Mouse (Mus musculus): ENCODE measurements around the gene Prrt1.

The Prrt1 gene

GRCm38 (mm10) chr17:34629221-34629751 is at the start of gene Prrt1:
Gene Prrt1, plus strand, starts transcription at chr17:34629533.
- DNase-seq: peak in 1 of 2 experiments; percentile 48

GRCm38 (mm10) chr17:34582528-34582927 is 46.8 kb upstream of the Prrt1 start:
- no peak for DNase-seq

GRCm38 (mm10) chr17:34583397-34583796 is 45.9 kb upstream of the Prrt1 start:
- DNase-seq: no peak

DNA sequence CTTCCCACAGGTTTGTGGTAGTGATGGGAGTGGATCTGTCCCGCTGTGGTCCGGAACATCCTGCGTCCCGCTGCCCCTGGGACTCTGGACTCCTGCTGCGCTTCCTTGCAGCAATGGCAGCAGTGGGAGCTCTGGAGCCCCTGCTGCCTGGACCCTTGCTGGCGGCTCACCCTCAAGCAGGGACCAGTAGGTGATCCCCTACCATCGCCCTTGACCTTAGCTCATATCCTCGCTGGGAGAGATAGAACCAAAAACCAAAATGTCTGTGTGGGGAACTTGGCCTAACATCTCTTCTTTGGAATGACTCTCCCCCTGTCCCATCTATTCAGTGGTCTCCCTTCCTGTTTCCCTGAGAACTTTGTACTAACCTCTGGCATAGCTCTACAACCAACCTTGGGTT is 45.5 kb upstream of the Prrt1 start:
- no peak for DNase-seq

- no peak for DNase-seq
Measured at GRCm38 (mm10) chr17:34585121-34585520, 44.2 kb upstream of the Prrt1 start.

GRCm38 (mm10) chr17:34585877-34586771 is 43.2 kb upstream of the Prrt1 start:
- no peak for DNase-seq

- peak; percentile 61 to 89 for DNase-seq
Measured at GRCm38 (mm10) chr17:34586796-34587422, 42.4 kb upstream of the Prrt1 start.

GRCm38 (mm10) chr17:34587423-34587811 is 41.9 kb upstream of the Prrt1 start:
- peak; percentile 95 to 96 for DNase-seq

DNA sequence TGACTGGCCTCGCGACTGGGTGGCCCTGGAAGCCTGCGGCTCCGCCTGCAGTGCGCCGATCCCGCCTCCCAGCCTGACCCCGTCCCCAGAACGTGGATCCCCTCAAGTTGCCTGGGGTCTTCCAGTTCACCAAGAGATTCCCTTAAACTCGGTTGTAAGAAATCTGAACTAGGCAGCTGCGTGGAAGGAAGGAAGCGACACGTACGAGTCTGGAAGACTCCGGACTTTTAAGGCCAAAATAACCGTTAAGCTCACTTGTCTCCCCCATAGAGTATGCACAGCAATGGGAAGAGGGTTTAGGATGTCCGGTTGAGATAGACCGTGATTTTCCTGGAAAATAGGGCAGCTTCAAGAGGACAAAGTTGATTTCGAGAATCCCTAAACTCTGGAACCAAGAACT is 41.5 kb upstream of the Prrt1 start:
- no peak for DNase-seq

- DNase-seq: no peak
Measured at GRCm38 (mm10) chr17:34588767-34589166, 40.6 kb upstream of the Prrt1 start.

GRCm38 (mm10) chr17:34589206-34589605 is 40.1 kb upstream of the Prrt1 start:
- DNase-seq: no peak

DNA sequence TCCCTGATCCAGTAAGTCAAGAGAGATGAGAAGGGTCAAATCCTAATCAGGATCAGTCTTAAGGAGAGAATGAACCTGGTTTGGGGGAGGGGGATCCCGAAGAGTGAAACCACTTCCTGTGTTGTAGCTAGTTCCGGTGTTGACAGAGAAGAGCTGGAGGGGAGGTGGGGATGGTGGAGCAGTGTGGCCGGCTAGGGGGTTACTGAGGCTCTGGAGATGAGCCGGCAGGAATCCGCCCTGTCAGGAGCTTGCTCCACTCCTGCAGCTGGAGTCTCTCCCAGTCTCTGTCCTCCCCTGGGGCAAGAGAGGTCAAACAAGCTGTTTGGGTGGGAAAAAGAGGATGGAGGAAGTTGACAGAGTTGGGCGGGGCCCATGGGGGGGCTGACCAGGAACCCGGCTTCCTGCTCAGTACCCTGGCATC is 39.6 kb upstream of the Prrt1 start, which contains the start of gene Gpsm3:
TSS of gene Gpsm3 (plus strand) at position 126 of the 421 bp plus-strand sequence.
- DNase-seq: peak; percentile 54 to 78

GRCm38 (mm10) chr17:34590154-34590987 is 39.0 kb upstream of the Prrt1 start:
- no peak for DNase-seq

DNA sequence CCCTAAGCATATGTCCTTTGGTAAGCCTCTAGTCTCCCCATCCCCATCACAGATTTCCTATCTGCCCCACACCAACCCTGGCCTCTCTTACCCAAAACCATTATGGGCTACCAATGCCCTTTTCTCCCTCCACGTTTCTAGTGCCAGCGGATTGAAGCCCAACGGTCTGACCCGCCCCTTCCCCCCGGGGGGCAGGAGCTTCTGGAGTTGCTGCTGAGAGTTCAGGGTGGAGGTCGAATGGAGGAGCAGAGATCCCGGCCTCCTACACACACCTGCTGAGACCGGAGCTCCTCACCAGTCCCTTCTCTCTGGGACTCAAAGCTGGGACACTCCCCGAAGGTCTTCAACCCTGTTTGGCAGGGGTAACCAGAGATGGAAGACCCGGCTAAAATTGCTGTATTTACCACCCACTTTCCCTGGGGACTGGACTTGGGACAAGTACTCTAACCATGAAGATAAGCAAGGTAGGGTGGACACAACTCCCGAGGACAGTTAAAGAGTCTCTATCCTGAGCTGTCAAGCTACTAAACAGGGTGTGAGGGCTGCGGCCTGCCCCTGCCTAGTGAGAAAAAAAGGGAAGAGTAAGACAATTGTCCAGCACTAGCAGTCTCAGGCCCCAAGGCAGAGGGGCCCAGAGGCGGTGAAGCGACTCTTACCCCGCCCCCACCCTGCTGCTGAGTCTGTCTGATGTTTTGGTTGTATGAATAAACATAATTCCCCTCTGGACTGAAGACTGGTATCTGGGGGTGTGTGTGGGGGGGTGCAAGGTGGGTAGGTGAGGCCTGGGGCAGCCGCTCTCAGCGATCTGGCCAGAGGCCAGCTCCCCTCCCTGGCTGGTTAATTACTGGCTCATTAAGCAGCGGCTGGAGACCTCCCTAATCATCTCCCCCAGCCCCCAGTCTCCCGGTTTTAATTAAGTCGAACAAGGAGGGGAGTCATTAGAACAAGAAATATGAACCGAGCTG is 38.0 kb upstream of the Prrt1 start, which contains the start of gene Pbx2:
TSS of gene Pbx2 (plus strand) at position 238 of the 965 bp plus-strand sequence.
- peak in 1 of 2 experiments; percentile 16 for DNase-seq

GRCm38 (mm10) chr17:34591994-34592375 is 37.3 kb upstream of the Prrt1 start:
- DNase-seq: peak; percentile 79 to 80

DNA sequence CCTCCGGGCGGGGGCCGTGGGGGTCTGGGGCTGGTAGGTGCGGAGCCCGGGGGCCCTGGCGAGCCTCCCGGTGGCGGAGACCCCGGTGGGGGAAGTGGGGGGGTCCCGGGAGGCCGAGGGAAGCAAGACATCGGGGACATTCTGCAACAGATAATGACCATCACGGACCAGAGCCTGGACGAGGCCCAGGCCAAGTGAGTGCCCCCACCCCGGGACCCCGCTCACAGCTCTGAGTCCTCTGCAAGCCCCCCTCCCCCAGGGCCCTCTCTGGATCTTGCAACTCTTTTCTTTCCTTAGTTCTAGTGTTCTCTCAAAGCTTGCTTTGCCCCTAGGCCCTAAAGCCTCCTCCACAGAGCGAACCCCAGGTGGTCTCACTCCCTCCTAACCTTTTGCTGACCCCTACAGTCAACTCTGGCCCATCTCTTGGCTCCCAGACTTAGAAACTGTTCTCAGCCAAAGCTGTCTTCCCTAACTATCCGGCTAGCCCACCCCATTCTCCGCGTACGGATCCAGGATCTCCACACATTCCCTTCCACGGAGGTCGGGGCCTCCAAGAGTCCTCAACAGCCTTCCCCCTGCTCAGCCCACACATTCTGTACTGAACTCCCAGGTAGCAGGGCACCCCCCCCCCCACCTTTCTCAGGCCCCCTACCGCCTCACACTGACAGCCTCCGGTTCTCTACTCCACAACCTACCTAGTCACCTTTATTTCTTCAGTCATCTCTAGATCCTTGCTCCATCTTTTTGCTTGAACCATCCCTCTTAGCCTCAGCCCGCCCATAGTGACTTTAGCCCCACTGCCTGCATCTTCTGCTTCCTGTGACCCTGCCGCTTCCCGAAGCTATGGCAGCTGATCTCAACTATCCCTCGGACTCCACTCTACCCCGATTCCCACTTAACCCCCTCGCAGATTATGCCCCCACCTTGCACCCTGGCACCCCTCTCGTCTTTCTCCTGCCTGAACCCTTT is 36.5 kb upstream of the Prrt1 start:
- DNase-seq: peak in 1 of 2 experiments; percentile 57

DNA sequence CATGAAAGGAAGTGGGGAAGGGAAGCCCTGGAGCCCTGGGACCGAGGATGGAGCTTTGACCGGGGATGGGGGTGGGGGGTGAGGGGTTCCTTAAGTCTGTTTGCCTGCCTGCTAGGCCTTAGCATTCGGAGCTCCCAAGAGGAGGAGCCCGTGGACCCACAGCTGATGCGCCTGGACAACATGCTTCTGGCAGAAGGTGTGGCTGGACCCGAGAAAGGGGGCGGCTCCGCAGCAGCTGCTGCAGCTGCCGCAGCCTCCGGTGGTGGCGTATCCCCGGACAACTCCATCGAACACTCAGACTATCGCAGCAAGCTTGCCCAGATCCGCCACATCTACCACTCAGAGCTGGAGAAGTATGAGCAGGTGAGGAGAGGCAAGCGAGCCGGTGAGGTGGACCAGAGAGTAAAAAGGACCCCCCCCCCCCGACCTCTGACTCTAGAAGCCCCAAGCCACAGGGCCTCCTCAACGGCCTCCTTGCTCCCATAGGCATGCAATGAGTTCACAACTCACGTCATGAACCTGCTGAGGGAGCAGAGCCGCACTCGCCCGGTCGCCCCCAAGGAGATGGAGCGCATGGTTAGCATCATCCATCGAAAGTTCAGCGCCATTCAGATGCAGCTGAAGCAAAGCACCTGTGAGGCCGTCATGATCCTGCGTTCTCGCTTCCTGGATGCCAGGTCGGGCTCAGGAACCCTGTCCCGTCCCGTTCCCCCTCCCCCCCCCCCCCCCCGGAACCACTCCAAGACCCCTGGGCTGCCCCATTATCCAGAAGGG is 35.4 kb upstream of the Prrt1 start:
- DNase-seq: no peak

DNA sequence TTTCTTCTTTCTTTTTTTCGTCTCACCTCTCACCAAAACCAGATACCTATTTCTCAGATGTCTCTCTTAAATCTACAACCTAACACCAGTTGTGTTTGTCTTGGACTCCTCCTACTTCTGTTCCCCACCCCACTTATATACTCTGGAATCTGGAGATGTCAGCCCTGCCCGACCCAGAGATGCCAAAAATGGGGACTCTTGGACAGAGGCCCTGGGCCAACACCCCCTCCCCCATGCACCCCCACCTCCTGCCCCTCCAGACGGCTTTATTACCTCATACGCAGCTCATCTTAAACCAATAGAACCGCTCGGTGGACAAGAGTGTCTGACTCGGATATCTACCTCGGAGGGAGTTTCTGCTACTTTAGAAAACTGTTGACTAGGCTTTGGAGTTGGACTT is 33.2 kb upstream of the Prrt1 start:
- no peak for DNase-seq

- no peak for DNase-seq
Measured at GRCm38 (mm10) chr17:34597566-34598095, 31.7 kb upstream of the Prrt1 start, which contains the start of gene Ager. Gene Ager, plus strand, starts transcription at chr17:34597862.

All from thymus, adult 18-20 months (tissue).